Mouse (Mus musculus) midbrain, embryonic 15.5 days (tissue): ENCODE measurements around the gene Mcf2l. TPM values are rescaled to one million over a fixed set of nuclear protein-coding genes. Genes with fewer than 3 reads are reported as not detected.

ENCODE experiments used
- ATAC-seq: fragments of 200-750 bp; cut with Nextera tagmentation; replicated peaks from 2 replicates; pipeline ENCODE4 v1.8.0; 2017; ENCODE audit warnings: moderate TSS enrichment
- H3K27ac ChIP-seq: fragments of 300-500 bp; sonication (generic); 2 replicates; pipeline ENCODE4 v1.5.1; 2015; ENCODE audit warnings: mild to moderate bottlenecking, inconsistent platforms
- H3K27me3 ChIP-seq: fragments of 300-500 bp; sonication (generic); replicated peaks from 2 replicates; pipeline ENCODE4 v1.6.1; 2015; ENCODE audit warnings: inconsistent platforms
- H3K36me3 ChIP-seq: fragments of 300-500 bp; sonication (generic); replicated peaks from 2 replicates; pipeline ENCODE4 v1.6.1; 2015; ENCODE audit warnings: inconsistent platforms
- H3K4me1 ChIP-seq: fragments of 300-500 bp; sonication (generic); 2 replicates; pipeline ENCODE4 v1.6.1; 2015; ENCODE audit warnings: inconsistent platforms
- H3K4me2 ChIP-seq: fragments of 300-500 bp; sonication (generic); 2 replicates; pipeline ENCODE4 v1.6.1; 2015; ENCODE audit warnings: inconsistent platforms, mild to moderate bottlenecking, moderate library complexity
- H3K4me3 ChIP-seq: fragments of 300-500 bp; sonication (generic); 2 replicates; pipeline ENCODE4 v1.5.1; 2015; ENCODE audit warnings: mild to moderate bottlenecking, inconsistent platforms
- H3K9ac ChIP-seq: fragments of 300-500 bp; sonication (generic); 2 replicates; pipeline ENCODE4 v1.6.1; 2015; ENCODE audit warnings: mild to moderate bottlenecking, inconsistent platforms
- H3K9me3 ChIP-seq: fragments of 300-500 bp; sonication (generic); 2 replicates; pipeline ENCODE4 v1.6.1; 2016; ENCODE audit warnings: inconsistent platforms
- WGBS: fragments of 180-500 bp; shearing (Covaris S2); methylation state at CpG from one replicate; pipeline ENCODE4 v1.1.7; 2015; ENCODE audit warnings: mixed read lengths; 5-methylcytosine and 5-hydroxymethylcytosine counted together
- polyA plus RNA-seq: library from polyadenylated mRNA; unstranded; fragments of >200 nt; fragmentation: Nextera tagmentation; extraction: Ambion mirVana; gene quantifications from 2 replicates; pipeline ENCODE4 v1.2.1, GENCODE M21; 2015

Gene Mcf2l
- polyA plus RNA-seq, 1 experiment from 2014 or later = 189 TPM

- no peaks in the 10 kb centered on the region for H3K36me3 ChIP-seq
- 2% methylated on average over 21 of the region's 21 CpGs for WGBS
- peak overlapping the region; percentile 85 for H3K9ac ChIP-seq
- H3K27me3 ChIP-seq = no peaks in the 10 kb centered on the region
- H3K4me3 ChIP-seq = peak overlapping the region; percentile 56
- peaks cover 55% of the 10 kb centered on the region for H3K4me1 ChIP-seq
- H3K4me2 ChIP-seq = peak overlapping the region; percentile 82
- peak; percentile 90 for ATAC-seq
- H3K27ac ChIP-seq = peak overlapping the region; percentile 95
- no peaks in the 10 kb centered on the region for H3K9me3 ChIP-seq
These were observed 74.3 kb downstream of the Mcf2l start for GRCm38 (mm10) chr8:12947604-12948573.

- Histone ChIP-seq H3K36me3 (no peaks in the 10 kb centered on the region), H3K4me2 (peak overlapping the region; percentile 82), H3K9ac (peak overlapping the region; percentile 85), H3K27me3 (no peaks in the 10 kb centered on the region), H3K4me3 (peak overlapping the region; percentile 56), H3K9me3 (no peaks in the 10 kb centered on the region), H3K27ac (peak overlapping the region; percentile 95), H3K4me1 (peaks cover 58% of the 10 kb centered on the region)
- 3% methylated on average over 3 of the region's 3 CpGs for WGBS
- ATAC-seq = peak; percentile 28
These were observed 75.0 kb downstream of the Mcf2l start for GRCm38 (mm10) chr8:12948574-12948961.

DNA sequence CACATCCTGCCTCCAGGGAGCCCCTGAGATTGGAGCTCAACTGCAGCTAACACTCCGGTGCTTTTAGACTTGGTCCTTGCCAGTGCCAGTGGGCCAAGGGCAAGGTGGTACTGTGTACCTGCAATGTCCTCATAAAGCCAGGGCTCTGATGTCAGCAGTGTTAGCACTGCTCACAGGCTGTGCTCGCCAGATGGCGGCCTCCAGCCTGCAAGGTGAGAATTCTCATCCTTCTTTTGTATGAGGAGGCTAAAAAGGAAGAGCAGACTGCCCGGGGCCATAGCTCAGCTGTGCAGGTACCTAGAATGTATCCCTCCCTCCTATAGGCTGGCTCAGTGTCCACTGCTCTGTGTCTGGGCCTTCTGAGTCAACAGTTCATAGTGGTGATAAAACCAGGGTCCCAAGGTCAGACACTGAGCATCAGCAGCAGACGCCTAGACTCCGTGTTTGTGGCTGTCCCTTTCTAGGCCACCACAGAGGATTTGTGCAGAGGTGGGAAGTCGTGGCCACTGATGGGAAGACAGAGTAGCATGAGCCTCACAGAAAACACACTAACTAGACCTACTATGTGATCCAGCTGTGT, 77.5 kb downstream of the Mcf2l start:
- Histone ChIP-seq H3K27ac (peak overlapping the region; percentile 31; the same call in 1 of the 2 replicates), H3K9ac (0 out of 2 replicates have a peak overlapping the region, but pooled peaks have one; percentile 85), H3K4me2 (peak overlapping the region; percentile 82), H3K4me3 (peak overlapping the region; percentile 56; the same call in 1 of the 2 replicates), H3K4me1 (peaks cover 57% of the 10 kb centered on the region), H3K9me3 (no peaks in the 10 kb centered on the region), H3K36me3 (peaks cover 5% of the 10 kb centered on the region; the same call in 1 of the 2 replicates), H3K27me3 (no peaks in the 10 kb centered on the region)
- 79% methylated on average over 7 of the region's 7 CpGs for WGBS
- no peak for ATAC-seq

DNA sequence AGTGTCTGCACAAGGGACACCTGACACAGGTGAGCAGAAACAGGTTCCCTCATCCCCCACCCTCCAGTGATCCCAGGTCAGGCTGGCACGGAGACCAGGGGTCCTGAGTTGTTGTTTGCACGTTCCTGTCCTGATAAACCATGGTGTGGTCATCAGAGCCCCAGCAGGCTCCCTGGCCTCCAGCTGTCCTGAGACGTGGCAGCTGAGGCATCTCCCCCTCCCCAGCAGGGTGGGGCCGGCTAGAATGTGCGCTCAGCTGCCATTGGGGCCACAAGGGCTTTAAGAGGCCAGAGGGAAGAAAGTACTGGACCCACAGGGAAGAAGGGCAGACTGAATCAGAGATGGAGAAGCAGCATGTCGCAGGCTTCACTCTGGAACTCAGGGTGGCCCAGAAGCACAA, 79.1 kb downstream of the Mcf2l start:
- no peak overlapping the region for H3K27ac ChIP-seq
- peaks cover 58% of the 10 kb centered on the region for H3K4me1 ChIP-seq
- no peak overlapping the region for H3K4me3 ChIP-seq
- H3K9me3 ChIP-seq = no peaks in the 10 kb centered on the region
- H3K4me2 ChIP-seq = no peak overlapping the region
- peaks cover 5% of the 10 kb centered on the region; the same call in 1 of the 2 replicates for H3K36me3 ChIP-seq
- no peak for ATAC-seq
- WGBS = 61% methylated on average over 6 of the region's 6 CpGs
- H3K9ac ChIP-seq = no peak overlapping the region
- no peaks in the 10 kb centered on the region for H3K27me3 ChIP-seq

DNA sequence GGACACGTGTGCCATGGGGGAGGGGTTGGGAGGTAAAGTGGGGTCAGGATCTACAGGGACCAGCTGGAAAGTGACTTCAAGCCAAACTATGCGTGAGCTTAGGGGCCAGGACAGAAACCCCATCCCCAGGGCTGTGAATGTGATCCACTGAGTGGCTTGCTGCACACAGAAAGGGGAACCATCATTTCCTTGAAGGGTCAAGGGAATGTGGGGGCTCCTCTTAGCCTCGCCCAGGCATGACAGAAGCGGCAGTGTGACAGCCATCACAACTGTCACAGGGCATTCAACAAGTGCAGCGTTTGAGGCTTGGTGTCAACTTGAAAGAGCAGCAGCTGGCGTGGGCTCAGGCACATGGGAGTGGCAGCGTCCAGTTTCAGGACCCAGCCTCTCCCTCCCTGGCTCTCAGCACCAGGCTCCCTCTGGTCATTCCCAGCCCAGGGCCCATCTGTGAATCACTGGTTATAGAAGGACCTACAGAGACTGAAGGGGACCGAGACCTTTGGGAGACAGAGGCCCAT, 81.8 kb downstream of the Mcf2l start:
- Histone ChIP-seq H3K4me3 (no peak overlapping the region), H3K36me3 (peaks cover 5% of the 10 kb centered on the region; the same call in 1 of the 2 replicates), H3K4me1 (peaks cover 65% of the 10 kb centered on the region), H3K27me3 (no peaks in the 10 kb centered on the region), H3K27ac (no peak overlapping the region), H3K9ac (no peak overlapping the region), H3K9me3 (no peaks in the 10 kb centered on the region), H3K4me2 (no peak overlapping the region)
- WGBS = 75% methylated on average over 8 of the region's 8 CpGs
- no peak for ATAC-seq

DNA sequence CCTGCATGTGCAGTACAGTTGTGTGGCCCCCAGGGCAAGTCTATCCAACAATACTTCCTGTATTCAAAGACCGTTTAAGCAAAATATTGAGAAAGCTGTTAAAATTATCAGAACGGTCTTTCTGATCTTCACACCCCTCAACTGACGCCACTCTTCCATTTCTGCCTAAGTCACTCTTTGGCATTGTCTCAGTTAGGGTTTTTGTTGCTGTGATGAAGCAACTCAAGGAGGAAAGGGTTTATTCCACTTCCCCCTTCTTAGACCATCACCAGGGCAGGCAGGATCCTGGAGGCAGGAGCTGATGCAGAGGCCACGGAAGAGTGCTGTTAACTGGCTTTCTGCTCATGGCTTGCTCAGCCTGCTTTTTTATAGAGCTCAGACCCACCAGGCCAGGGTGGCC, 82.3 kb downstream of the Mcf2l start:
- Histone ChIP-seq H3K27ac (no peak overlapping the region), H3K36me3 (peaks cover 5% of the 10 kb centered on the region; the same call in 1 of the 2 replicates), H3K27me3 (no peaks in the 10 kb centered on the region), H3K9ac (no peak overlapping the region), H3K4me3 (no peak overlapping the region), H3K4me1 (peaks cover 61% of the 10 kb centered on the region), H3K9me3 (no peaks in the 10 kb centered on the region), H3K4me2 (no peak overlapping the region)
- WGBS = 95% methylated on average over 4 of the region's 4 CpGs
- ATAC-seq = no peak

GRCm38 (mm10) chr8:12956941-12957340, 83.3 kb downstream of the Mcf2l start:
- no peak overlapping the region for H3K4me2 ChIP-seq
- H3K36me3 ChIP-seq = peaks cover 5% of the 10 kb centered on the region; the same call in 1 of the 2 replicates
- ATAC-seq = no peak
- 67% methylated on average over 5 of the region's 5 CpGs for WGBS
- no peaks in the 10 kb centered on the region for H3K27me3 ChIP-seq
- H3K9ac ChIP-seq = no peak overlapping the region
- H3K27ac ChIP-seq = no peak overlapping the region; the same call in 1 of the 2 replicates
- H3K4me3 ChIP-seq = no peak overlapping the region
- H3K4me1 ChIP-seq = peaks cover 52% of the 10 kb centered on the region
- H3K9me3 ChIP-seq = no peaks in the 10 kb centered on the region

- Histone ChIP-seq H3K4me2 (no peak overlapping the region), H3K27me3 (no peaks in the 10 kb centered on the region), H3K4me3 (no peak overlapping the region), H3K27ac (no peak overlapping the region; the same call in 1 of the 2 replicates), H3K36me3 (peaks cover 5% of the 10 kb centered on the region; the same call in 1 of the 2 replicates), H3K9me3 (no peaks in the 10 kb centered on the region), H3K4me1 (peaks cover 52% of the 10 kb centered on the region), H3K9ac (no peak overlapping the region)
- ATAC-seq = no peak
- WGBS = 43% methylated on average over 6 of the region's 6 CpGs
These were observed 83.8 kb downstream of the Mcf2l start for GRCm38 (mm10) chr8:12957419-12957818.

- H3K9me3 ChIP-seq = no peaks in the 10 kb centered on the region
- H3K4me2 ChIP-seq = no peak overlapping the region
- H3K27me3 ChIP-seq = no peaks in the 10 kb centered on the region
- H3K4me1 ChIP-seq = peaks cover 48% of the 10 kb centered on the region
- no peak for ATAC-seq
- peaks cover 16% of the 10 kb centered on the region for H3K36me3 ChIP-seq
- H3K4me3 ChIP-seq = no peak overlapping the region
- H3K27ac ChIP-seq = no peak overlapping the region
- WGBS = 88% methylated on average over 2 of the region's 2 CpGs
- H3K9ac ChIP-seq = no peak overlapping the region
These were observed 87.0 kb downstream of the Mcf2l start for GRCm38 (mm10) chr8:12960609-12961008.

DNA sequence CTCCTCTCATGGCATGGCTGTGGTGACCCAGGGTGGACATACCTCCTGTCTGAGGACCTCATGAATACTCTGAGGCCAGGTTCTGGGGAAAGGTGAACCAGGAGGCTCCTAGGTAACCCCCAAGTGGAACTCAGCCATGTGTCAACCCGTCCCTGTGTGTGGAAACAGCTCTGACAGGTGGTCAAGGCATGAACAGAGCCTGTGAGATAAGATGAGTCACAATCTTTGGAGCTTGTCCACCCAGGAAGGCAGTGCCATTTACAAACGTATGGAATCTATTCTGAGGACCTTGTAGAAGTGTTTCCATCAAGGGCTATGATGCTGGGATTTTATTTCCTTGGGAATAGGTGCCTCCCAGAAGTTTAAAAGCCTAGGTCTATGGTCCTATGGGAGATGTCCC, 87.6 kb downstream of the Mcf2l start:
- no peak for ATAC-seq
- no peak overlapping the region for H3K27ac ChIP-seq

DNA sequence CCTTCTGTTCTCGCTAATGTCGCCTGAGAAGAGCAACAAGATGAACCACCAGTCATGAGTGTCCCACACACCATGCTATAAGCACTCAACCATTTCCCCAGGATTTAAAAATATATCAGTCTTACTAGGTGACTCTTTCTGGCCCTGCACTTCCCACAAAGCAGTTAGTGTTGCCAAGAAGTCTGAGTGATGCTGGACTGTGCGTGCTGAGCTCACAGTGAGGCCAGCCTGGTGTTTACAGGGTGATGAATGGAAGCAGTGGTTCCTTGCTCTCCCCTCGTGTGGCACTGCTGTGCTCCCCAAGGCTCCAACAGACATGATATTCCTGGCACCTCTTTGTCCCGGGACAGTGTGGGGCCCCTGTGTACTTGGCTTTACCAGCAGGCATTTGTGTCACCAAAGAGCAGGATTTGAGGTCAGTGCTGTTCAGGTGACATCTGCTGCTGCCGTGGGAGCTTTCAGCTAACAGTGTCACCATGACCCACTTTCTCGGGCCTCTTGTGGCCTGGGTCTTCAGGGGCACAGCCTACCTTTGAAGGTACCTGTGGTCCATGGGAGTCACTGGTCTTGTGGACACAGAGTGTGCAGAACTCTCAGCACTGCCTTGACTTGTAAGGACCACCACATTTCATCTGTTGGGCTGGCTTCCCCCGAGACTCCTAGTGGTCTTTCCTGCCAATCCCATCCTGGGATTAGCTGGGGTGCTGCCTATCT, 88.4 kb downstream of the Mcf2l start:
- Histone ChIP-seq H3K27me3 (no peaks in the 10 kb centered on the region), H3K36me3 (peaks cover 23% of the 10 kb centered on the region), H3K4me1 (peaks cover 38% of the 10 kb centered on the region), H3K9ac (no peak overlapping the region), H3K27ac (0 out of 2 replicates have a peak overlapping the region, but pooled peaks have one; percentile 27), H3K4me2 (no peak overlapping the region), H3K4me3 (no peak overlapping the region), H3K9me3 (no peaks in the 10 kb centered on the region)
- ATAC-seq = no peak
- 71% methylated on average over 8 of the region's 8 CpGs for WGBS

More for the DNA sequence above, 87.6 kb downstream of the Mcf2l start:
- WGBS = 77% methylated on average over 2 of the region's 2 CpGs
- Histone ChIP-seq H3K27me3 (no peaks in the 10 kb centered on the region), H3K9me3 (no peaks in the 10 kb centered on the region), H3K4me3 (no peak overlapping the region), H3K36me3 (peaks cover 22% of the 10 kb centered on the region), H3K9ac (no peak overlapping the region), H3K4me1 (peaks cover 46% of the 10 kb centered on the region), H3K4me2 (no peak overlapping the region)
